Mouse (Mus musculus): Measurements from ENCODE around the gene Tceal9. TPM values are rescaled to one million over a fixed set of nuclear protein-coding genes. Genes with fewer than 3 reads are reported as not detected.

Tceal9 gene
- polyA plus RNA-seq, 1 experiment from 2014 or later: 738 TPM

Other genes with a start within 250 kb of the Tceal9 start
- gene Arxes1, start 211.7 kb upstream of the Tceal9 start, polyA plus RNA-seq (2018): not detected in 3 replicates
- gene Bex2, start 176.8 kb upstream of the Tceal9 start, polyA plus RNA-seq (2018): not detected in 3 replicates
- gene Nxf3, start 159.8 kb upstream of the Tceal9 start, polyA plus RNA-seq (2018): not detected in 3 replicates
- not detected in 3 replicates for gene Bex4, start 106.1 kb upstream of the Tceal9 start, polyA plus RNA-seq (2018)
- 55.7 to 164 TPM (median 75.9 TPM) in 3 replicates for gene Tceal8, start 72.7 kb upstream of the Tceal9 start, polyA plus RNA-seq (2018)
- gene Tceal5, start 41.2 kb upstream of the Tceal9 start, polyA plus RNA-seq (2018): 0.46 to 0.86 TPM in 2 of 3 replicates, not detected in the other
- gene Tceal7, start 30.3 kb upstream of the Tceal9 start, polyA plus RNA-seq (2018): 0.90 TPM in 1 of 3 replicates, not detected in the others
- gene Bex1, start 29.6 kb upstream of the Tceal9 start, polyA plus RNA-seq (2018): 1.1 to 18.3 TPM (median 3.6 TPM) in 3 replicates
- gene Bex3, start 25.2 kb downstream of the Tceal9 start, polyA plus RNA-seq (2018): 47.3 to 157 TPM (median 72.5 TPM) in 3 replicates